Mouse (Mus musculus) spleen, adult 2 months (tissue): ENCODE measurements at regions not wholly inside any gene's neighbourhood (a gene's known extent, or its start where the extent isn't known, plus 50 kb on each side); places are given as distances from the start of the nearest gene placed in this dataset.
"Not testable (repeated sequence)": the region's sequence is repeated elsewhere in the genome, so short reads cannot be mapped to it uniquely, and the experiment has no call there.

Experiments
- CTCF ChIP-seq: fragments of 200-500 bp; IDR thresholded peaks from 2 replicates; pipeline ENCODE4 v1.5.1; 2011; ENCODE audit warnings: mild to moderate bottlenecking, inconsistent platforms; ENCODE audit not compliant: insufficient read depth, insufficient read length, insufficient replicate concordance; ENCODE audit errors: extremely low read depth
- POLR2A ChIP-seq: fragments of 200-500 bp; IDR thresholded peaks from 2 replicates; pipeline ENCODE4 v1.6.1; 2011; ENCODE audit warnings: low read depth, low read length, inconsistent platforms

- TF ChIP-seq POLR2A, CTCF: not testable (repeated sequence)
Measured at GRCm38 (mm10) chr2:166454160-166454888, 259.3 kb downstream of the Prex1 start.
